Mouse (Mus musculus): ENCODE measurements around the gene Spon1.

- TF ChIP-seq POLR2A (IDR thresholded peaks at IDR 0.05; ENCODE audit: insufficient read depth, low read depth, low read length): no peak
- no peak for TF ChIP-seq CTCF (IDR thresholded peaks at IDR 0.05)
Measured at GRCm38 (mm10) chr7:113962078-113962477, 196.3 kb downstream of the Spon1 start.

Measured in heart, adult 2 months (tissue).